Comparison of ENCODE assay signal across 15 mouse cellular contexts in the genomic region with DNA sequence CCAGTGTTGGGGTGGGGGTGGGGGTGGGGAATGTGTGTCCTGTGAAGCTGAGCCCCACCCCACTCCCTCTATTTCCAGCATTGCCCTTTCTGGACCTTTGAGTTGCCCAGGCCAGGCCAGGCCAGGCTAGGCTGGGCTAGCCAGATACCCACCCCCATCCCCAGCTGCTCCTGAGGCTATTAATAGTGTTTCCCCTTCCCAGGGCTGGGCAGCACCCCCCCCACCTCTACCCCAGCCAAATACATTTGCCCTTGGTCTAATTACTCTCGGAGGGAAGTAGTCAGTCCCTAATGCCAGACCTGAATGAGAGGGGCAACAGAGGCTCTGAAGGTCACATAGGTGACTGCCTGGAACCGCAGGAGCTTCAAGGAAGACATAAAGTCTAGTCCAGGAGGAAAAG. TPM values are rescaled to one million over a fixed set of nuclear protein-coding genes. Genes with fewer than 3 reads are reported as not detected.
DNase-seq lines count a peak whose midpoint lies in the region; ATAC-seq and TF ChIP-seq lines count a peak whose summit lies in the region.
"Had no signal": no experiment of that assay in that cellular context is flagged by ENCODE, and none has a peak within 500 bp of the region (broad histone marks: within the 10 kb centered on the region; RNA-seq: fewer than 3 reads in every experiment).

No protein-coding gene starts in this region.

- H3K9me3 ChIP-seq in hindbrain, postnatal 0 days (ENCODE audit: low read length), result no peaks in the 10 kb centered on the region
- no peaks in the 10 kb centered on the region for H3K9me3 ChIP-seq in hindbrain, embryonic 13.5 days
- H3K9me3 ChIP-seq in embryonic facial prominence, embryonic 10.5 days, result no peaks in the 10 kb centered on the region
- no peaks in the 10 kb centered on the region for H3K9me3 ChIP-seq in forebrain, embryonic 16.5 days (ENCODE audit: control insufficient read depth, low read length)
- no peaks in the 10 kb centered on the region for H3K9me3 ChIP-seq in heart, postnatal 0 days (replicated peaks; ENCODE audit: control insufficient read depth, low read length)
- H3K9me3 ChIP-seq: kidney, embryonic 15.5 days had no signal

- H3K4me2 ChIP-seq in hindbrain, postnatal 0 days (ENCODE audit: low read depth, low read length), result no peak overlapping the region
- H3K4me2 ChIP-seq in hindbrain, embryonic 13.5 days, result no peak overlapping the region
- no peak overlapping the region for H3K4me2 ChIP-seq in forebrain, embryonic 16.5 days (ENCODE audit: low read length)
- H3K4me2 ChIP-seq in heart, postnatal 0 days (ENCODE audit: low read depth, low read length), result no peak overlapping the region
- H3K4me2 ChIP-seq: kidney, embryonic 15.5 days had no signal

- H3K27ac ChIP-seq in hindbrain, postnatal 0 days, result no peak overlapping the region
- H3K27ac ChIP-seq in hindbrain, embryonic 13.5 days, result no peak overlapping the region
- H3K27ac ChIP-seq in embryonic facial prominence, embryonic 10.5 days (replicated peaks), result 0 out of 2 replicates have a peak overlapping the region, but pooled peaks have one; percentile 19
- H3K27ac ChIP-seq in forebrain, embryonic 16.5 days (ENCODE audit: low read length), result peak overlapping the region; percentile 68
- H3K27ac ChIP-seq in heart, postnatal 0 days (ENCODE audit: low read depth), result peak overlapping the region; percentile 69
- H3K27ac ChIP-seq: kidney, embryonic 15.5 days had no signal

- H3K4me1 ChIP-seq in hindbrain, postnatal 0 days (ENCODE audit: insufficient read depth, low read length), result peaks cover 58% of the 10 kb centered on the region
- peaks cover 89% of the 10 kb centered on the region for H3K4me1 ChIP-seq in hindbrain, embryonic 13.5 days (replicated peaks)
- peaks cover 85% of the 10 kb centered on the region for H3K4me1 ChIP-seq in embryonic facial prominence, embryonic 10.5 days
- H3K4me1 ChIP-seq in forebrain, embryonic 16.5 days (replicated peaks; ENCODE audit: control insufficient read depth, insufficient read depth, low read length), result peaks cover 96% of the 10 kb centered on the region
- peaks cover 71% of the 10 kb centered on the region for H3K4me1 ChIP-seq in heart, postnatal 0 days (ENCODE audit: control insufficient read depth, insufficient read depth)

- no peak for TF ChIP-seq CTCF in hindbrain, postnatal 0 days (IDR thresholded peaks at IDR 0.05; ENCODE audit: low read depth)
- TF ChIP-seq CTCF in heart, postnatal 0 days (IDR thresholded peaks at IDR 0.05; ENCODE audit: low read depth), result no peak

- WGBS in hindbrain, postnatal 0 days, result 42% methylated on average over 2 of the region's 2 CpGs
- WGBS in hindbrain, embryonic 13.5 days, result 58% methylated on average over 2 of the region's 2 CpGs
- WGBS in embryonic facial prominence, embryonic 10.5 days, result 23% methylated on average over 2 of the region's 2 CpGs
- WGBS in forebrain, embryonic 16.5 days, result 40% methylated on average over 2 of the region's 2 CpGs
- 19% methylated on average over 2 of the region's 2 CpGs for WGBS in heart, postnatal 0 days

- H3K9ac ChIP-seq in hindbrain, postnatal 0 days (replicated peaks; ENCODE audit: low read length), result 0 out of 2 replicates have a peak overlapping the region, but pooled peaks have one; percentile 13
- H3K9ac ChIP-seq in hindbrain, embryonic 13.5 days, result no peak overlapping the region
- H3K9ac ChIP-seq in forebrain, embryonic 16.5 days (replicated peaks; ENCODE audit: low read depth, low read length), result peak overlapping the region; percentile 33
- 0 out of 2 replicates have a peak overlapping the region, but pooled peaks have one; percentile 11 for H3K9ac ChIP-seq in heart, postnatal 0 days (replicated peaks; ENCODE audit: low read depth, low read length)
- H3K9ac ChIP-seq: kidney, embryonic 15.5 days had no signal

- H3K4me3 ChIP-seq in hindbrain, postnatal 0 days (ENCODE audit: low read length), result no peak overlapping the region
- H3K4me3 ChIP-seq in hindbrain, embryonic 13.5 days, result no peak overlapping the region
- H3K4me3 ChIP-seq in embryonic facial prominence, embryonic 10.5 days, result no peak overlapping the region
- no peak overlapping the region for H3K4me3 ChIP-seq in forebrain, embryonic 16.5 days (replicated peaks; ENCODE audit: low read length)
- no peak overlapping the region for H3K4me3 ChIP-seq in heart, postnatal 0 days (ENCODE audit: low read depth, low read length)
- H3K4me3 ChIP-seq: kidney, embryonic 15.5 days had no signal

- no peak for DNase-seq in hindbrain, postnatal 0 days (ENCODE audit: low spot score)
- DNase-seq in embryonic facial prominence, embryonic 10.5 days (ENCODE audit: low spot score), result no peak
- DNase-seq in heart, postnatal 0 days (ENCODE audit: low spot score), result peak; percentile 66
- no peak for DNase-seq in thymus, postnatal 25 days
- DNase-seq in kidney, postnatal 36 days, result no peak
- DNase-seq in left cerebral cortex, adult 11 months (ENCODE audit: low spot score), result no peak
- DNase-seq: adrenal gland, postnatal 10 days; lung, postnatal 4 days had no signal

- H3K36me3 ChIP-seq in hindbrain, postnatal 0 days (ENCODE audit: insufficient read depth, low read length), result no peaks in the 10 kb centered on the region
- H3K36me3 ChIP-seq in hindbrain, embryonic 13.5 days, result no peaks in the 10 kb centered on the region
- no peaks in the 10 kb centered on the region for H3K36me3 ChIP-seq in embryonic facial prominence, embryonic 10.5 days (replicated peaks)
- H3K36me3 ChIP-seq in forebrain, embryonic 16.5 days (ENCODE audit: control insufficient read depth, insufficient read depth), result no peaks in the 10 kb centered on the region
- no peaks in the 10 kb centered on the region for H3K36me3 ChIP-seq in heart, postnatal 0 days (replicated peaks; ENCODE audit: control insufficient read depth, insufficient read depth, low read length)
- H3K36me3 ChIP-seq: kidney, embryonic 15.5 days had no signal

- no peaks in the 10 kb centered on the region for H3K27me3 ChIP-seq in hindbrain, postnatal 0 days (ENCODE audit: insufficient read depth, low read length)
- peaks cover 87% of the 10 kb centered on the region for H3K27me3 ChIP-seq in hindbrain, embryonic 13.5 days
- H3K27me3 ChIP-seq in embryonic facial prominence, embryonic 10.5 days (replicated peaks; ENCODE audit: low read depth, poor library complexity, severe bottlenecking), result peaks cover 100% of the 10 kb centered on the region
- H3K27me3 ChIP-seq in forebrain, embryonic 16.5 days (replicated peaks; ENCODE audit: control insufficient read depth, insufficient read depth, low read length), result no peaks in the 10 kb centered on the region
- no peaks in the 10 kb centered on the region for H3K27me3 ChIP-seq in heart, postnatal 0 days (ENCODE audit: control insufficient read depth, insufficient read depth, low read length)

- ATAC-seq in hindbrain, postnatal 0 days, result no peak
- ATAC-seq in hindbrain, embryonic 13.5 days (ENCODE audit: low FRiP score), result no peak
- ATAC-seq in forebrain, embryonic 16.5 days, result no peak
- ATAC-seq in heart, postnatal 0 days (ENCODE audit: insufficient read depth, low read depth), result peak; percentile 74
- ATAC-seq: hindbrain, embryonic 16.5 days had no signal

- TF ChIP-seq EP300 in heart, postnatal 0 days (IDR thresholded peaks at IDR 0.05; ENCODE audit: low read depth), result no peak

RNA-seq across cellular contexts. Expression of a gene that starts 12.8 kb away (rescaled TPM):
- 1.2 TPM in 1 of 2 replicates, not detected in the other for total RNA-seq in hindbrain, postnatal 0 days (2014; rRNA removed)
- 1.1 and 1.7 TPM in 2 replicates for polyA plus RNA-seq in hindbrain, postnatal 0 days (2015; fragmentation: Nextera tagmentation; extraction: Ambion mirVana)
- 1.0 and 2.3 TPM in 2 replicates for polyA plus RNA-seq in hindbrain, embryonic 13.5 days (2015; fragmentation: Nextera tagmentation; extraction: Ambion mirVana)
- 1.6 and 3.6 TPM in 2 replicates for polyA plus RNA-seq in embryonic facial prominence, embryonic 10.5 days (2016; fragmentation: Nextera tagmentation; extraction: Ambion mirVana)
- 2.0 and 2.2 TPM in 2 replicates for polyA plus RNA-seq in forebrain, embryonic 16.5 days (2015; fragmentation: Nextera tagmentation; extraction: Ambion mirVana)
- total RNA-seq in heart, postnatal 0 days (2014; rRNA removed; ENCODE audit: low replicate concordance), result 1.0 TPM in 1 of 2 replicates, not detected in the other
- 3.0 and 3.1 TPM in 2 replicates for polyA plus RNA-seq in heart, postnatal 0 days (2015; fragmentation: Nextera tagmentation; extraction: Ambion mirVana)
- total RNA-seq: layer of hippocampus, postnatal 25 days; liver, adult 2 months; midbrain, postnatal 0 days had no signal
- polyA plus RNA-seq: liver, adult 2 months had no signal

RNA-seq across cellular contexts. Expression of a gene that starts 34.3 kb away (rescaled TPM):
- total RNA-seq in hindbrain, postnatal 0 days (2014; rRNA removed), result 1.7 and 7.8 TPM in 2 replicates
- 2.0 and 2.3 TPM in 2 replicates for polyA plus RNA-seq in hindbrain, postnatal 0 days (2015; fragmentation: Nextera tagmentation; extraction: Ambion mirVana)
- polyA plus RNA-seq in hindbrain, embryonic 13.5 days (2015; fragmentation: Nextera tagmentation; extraction: Ambion mirVana), result 3.9 and 4.2 TPM in 2 replicates
- polyA plus RNA-seq in embryonic facial prominence, embryonic 10.5 days (2016; fragmentation: Nextera tagmentation; extraction: Ambion mirVana), result 4.3 and 5.5 TPM in 2 replicates
- 2.6 and 2.9 TPM in 2 replicates for polyA plus RNA-seq in forebrain, embryonic 16.5 days (2015; fragmentation: Nextera tagmentation; extraction: Ambion mirVana)
- 4.4 and 4.8 TPM in 2 replicates for total RNA-seq in heart, postnatal 0 days (2014; rRNA removed; ENCODE audit: low replicate concordance)
- polyA plus RNA-seq in heart, postnatal 0 days (2015; fragmentation: Nextera tagmentation; extraction: Ambion mirVana), result 8.7 and 9.8 TPM in 2 replicates

RNA-seq across cellular contexts. Expression of a gene that starts 47.9 kb away (rescaled TPM):
- total RNA-seq in hindbrain, postnatal 0 days (2014; rRNA removed), result 110 and 129 TPM in 2 replicates
- 13.8 and 14.9 TPM in 2 replicates for polyA plus RNA-seq in hindbrain, postnatal 0 days (2015; fragmentation: Nextera tagmentation; extraction: Ambion mirVana)
- polyA plus RNA-seq in hindbrain, embryonic 13.5 days (2015; fragmentation: Nextera tagmentation; extraction: Ambion mirVana), result 13.7 and 14.4 TPM in 2 replicates
- polyA plus RNA-seq in embryonic facial prominence, embryonic 10.5 days (2016; fragmentation: Nextera tagmentation; extraction: Ambion mirVana), result 30.4 and 30.8 TPM in 2 replicates
- 15.5 and 15.7 TPM in 2 replicates for polyA plus RNA-seq in forebrain, embryonic 16.5 days (2015; fragmentation: Nextera tagmentation; extraction: Ambion mirVana)
- total RNA-seq in heart, postnatal 0 days (2014; rRNA removed; ENCODE audit: low replicate concordance), result 68.0 and 83.6 TPM in 2 replicates
- polyA plus RNA-seq in heart, postnatal 0 days (2015; fragmentation: Nextera tagmentation; extraction: Ambion mirVana), result 6.2 and 6.9 TPM in 2 replicates

RNA-seq across cellular contexts. Expression of a gene that starts 49.5 kb away (rescaled TPM):
- total RNA-seq in hindbrain, postnatal 0 days (2014; rRNA removed), result 69.5 and 93.3 TPM in 2 replicates
- 71.2 and 79.2 TPM in 2 replicates for polyA plus RNA-seq in hindbrain, postnatal 0 days (2015; fragmentation: Nextera tagmentation; extraction: Ambion mirVana)
- polyA plus RNA-seq in hindbrain, embryonic 13.5 days (2015; fragmentation: Nextera tagmentation; extraction: Ambion mirVana), result 51.9 and 60.3 TPM in 2 replicates
- polyA plus RNA-seq in embryonic facial prominence, embryonic 10.5 days (2016; fragmentation: Nextera tagmentation; extraction: Ambion mirVana), result 69.1 and 71.2 TPM in 2 replicates
- polyA plus RNA-seq in forebrain, embryonic 16.5 days (2015; fragmentation: Nextera tagmentation; extraction: Ambion mirVana), result 63.4 and 73.3 TPM in 2 replicates
- total RNA-seq in heart, postnatal 0 days (2014; rRNA removed; ENCODE audit: low replicate concordance), result 98.3 and 116 TPM in 2 replicates
- 28.4 and 29.5 TPM in 2 replicates for polyA plus RNA-seq in heart, postnatal 0 days (2015; fragmentation: Nextera tagmentation; extraction: Ambion mirVana)

Comparison
In these comparisons a context has a peak if more than half of its experiments do, and no peak if none do; other contexts are left out.
1. H3K27ac ChIP-seq: peak in embryonic facial prominence, embryonic 10.5 days (single experiment), forebrain, embryonic 16.5 days (single experiment) and heart, postnatal 0 days (single experiment); none in hindbrain, postnatal 0 days (single experiment) and hindbrain, embryonic 13.5 days (single experiment).